Mouse (Mus musculus) gastrocnemius, postnatal 14 days (tissue): ENCODE measurements around the gene Gm26938. TPM values are rescaled to one million over a fixed set of nuclear protein-coding genes. Genes with fewer than 3 reads are reported as not detected.
A peak's percentile ranks its signal among the peaks of the same experiment; 100 is the strongest.

Experiments used
- DNase-seq: peaks from one replicate; pipeline ENCODE4 v3.0.0; 2021; ENCODE audit warnings: mixed read lengths
- intact Hi-C: fragments of 180-260 bp; cut with DNase I; formaldehyde crosslinking; loops from one replicate; pipeline ENCODE4 v1.15.1; 2025; ENCODE audit warnings: low total_unique reads
- total RNA-seq, 2 experiments: library from RNA; stranded (reverse); gene quantifications; 2 replicates each; pipeline ENCODE4 v1.2.3; 2021

The Gm26938 gene
- total RNA-seq, 2 experiments from 2014 or later = not detected

GRCm38 (mm10) chr5:139818056-139818455, 8.2 kb downstream of the Gm26938 start:
- DNase-seq = no peak
- intact Hi-C loops = loop anchor here (5.0 kb wide), 1 partner anchor 41 kb away; the partner anchor contains the start of gene Ints1

- intact Hi-C loops = loop anchor here (5.0 kb wide), 1 partner anchor 40 kb away; the partner anchor contains the start of gene Ints1
- no peak for DNase-seq
Observed at GRCm38 (mm10) chr5:139817292-139817691, 8.9 kb downstream of the Gm26938 start.

- intact Hi-C loops = loop anchor here (5.0 kb wide), 1 partner anchor 39 kb away; the partner anchor contains the start of gene Ints1
- DNase-seq = no peak
Observed at GRCm38 (mm10) chr5:139816445-139816844, 9.8 kb downstream of the Gm26938 start.

GRCm38 (mm10) chr5:139815964-139816363, 10.2 kb downstream of the Gm26938 start:
- intact Hi-C loops = loop anchor here (5.0 kb wide), 1 partner anchor 39 kb away; the partner anchor contains the start of gene Ints1

GRCm38 (mm10) chr5:139813963-139814381, 12.2 kb downstream of the Gm26938 start:
- no peak for DNase-seq
- intact Hi-C loops = no loop called here

More at GRCm38 (mm10) chr5:139815964-139816363, 10.2 kb downstream of the Gm26938 start:
- no peak for DNase-seq

GRCm38 (mm10) chr5:139813126-139813490, 13.1 kb downstream of the Gm26938 start:
- DNase-seq = no peak
- intact Hi-C loops = no loop called here

- DNase-seq = no peak
- intact Hi-C loops = no loop called here
Observed at GRCm38 (mm10) chr5:139812398-139813125, 13.6 kb downstream of the Gm26938 start.

GRCm38 (mm10) chr5:139811677-139812397, 14.4 kb downstream of the Gm26938 start:
- no peak for DNase-seq
- intact Hi-C loops = no loop called here

- intact Hi-C loops = no loop called here
- no peak for DNase-seq
Observed at GRCm38 (mm10) chr5:139809397-139809796, 16.8 kb downstream of the Gm26938 start.

GRCm38 (mm10) chr5:139805924-139806323, 20.3 kb downstream of the Gm26938 start:
- no peak for DNase-seq
- intact Hi-C loops = no loop called here

- DNase-seq = no peak
- intact Hi-C loops = no loop called here
Observed at GRCm38 (mm10) chr5:139804573-139805111, 21.6 kb downstream of the Gm26938 start.

GRCm38 (mm10) chr5:139804107-139804551, 22.1 kb downstream of the Gm26938 start:
- intact Hi-C loops = no loop called here
- DNase-seq = no peak

GRCm38 (mm10) chr5:139803601-139804102, 22.6 kb downstream of the Gm26938 start:
- DNase-seq = peak; percentile 47
- intact Hi-C loops = no loop called here

GRCm38 (mm10) chr5:139803165-139803564, 23.0 kb downstream of the Gm26938 start:
- intact Hi-C loops = no loop called here

GRCm38 (mm10) chr5:139801880-139802279, 24.3 kb downstream of the Gm26938 start:
- intact Hi-C loops = no loop called here
- DNase-seq = no peak

More at GRCm38 (mm10) chr5:139803165-139803564, 23.0 kb downstream of the Gm26938 start:
- DNase-seq = no peak

- intact Hi-C loops = no loop called here
- DNase-seq = no peak
Observed at GRCm38 (mm10) chr5:139801231-139801630, 25.0 kb downstream of the Gm26938 start.

GRCm38 (mm10) chr5:139799801-139800590, 26.2 kb downstream of the Gm26938 start:
- intact Hi-C loops = no loop called here
- no peak for DNase-seq

GRCm38 (mm10) chr5:139799041-139799440, 27.2 kb downstream of the Gm26938 start:
- intact Hi-C loops = no loop called here

More at GRCm38 (mm10) chr5:139799041-139799440, 27.2 kb downstream of the Gm26938 start:
- no peak for DNase-seq
